14 mouse cellular contexts compared by ENCODE assay signal in the genomic region with DNA sequence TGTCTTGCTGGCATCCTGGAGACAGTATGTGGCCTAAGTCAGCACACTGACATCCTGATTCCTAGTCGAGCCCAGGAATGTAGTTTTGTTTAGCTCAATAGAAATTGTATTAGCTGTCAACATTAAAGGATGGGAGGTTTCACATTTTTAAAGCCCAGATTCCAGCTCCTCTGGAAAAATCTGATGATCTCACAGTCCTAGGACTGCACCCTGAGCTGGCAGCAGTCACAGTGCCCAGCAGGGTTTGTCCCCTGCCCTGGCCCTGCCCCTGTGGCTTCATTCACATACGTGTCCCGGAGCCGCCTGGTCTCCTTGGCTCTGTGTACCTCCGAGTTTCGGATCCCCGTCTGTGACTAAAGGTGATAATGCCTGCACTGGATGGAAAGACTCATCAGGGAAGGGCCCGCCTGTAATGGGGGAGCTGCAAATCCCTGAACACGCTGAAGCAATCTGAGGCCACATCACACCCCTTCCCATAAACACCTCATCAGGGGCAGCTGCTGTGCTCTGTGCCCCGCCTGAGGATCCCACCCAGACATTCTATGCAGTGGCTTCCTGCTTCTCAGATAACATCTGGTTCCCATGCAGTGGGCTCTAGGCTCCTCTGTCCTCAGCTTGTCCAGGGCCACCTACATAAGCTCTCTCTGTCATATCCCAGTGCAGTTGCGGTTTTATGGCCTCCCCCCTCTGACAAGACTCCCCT. TPM values are rescaled to one million over a fixed set of nuclear protein-coding genes. Genes with fewer than 3 reads are reported as not detected.
A peak's percentile ranks its signal among the peaks of the same experiment; 100 is the strongest.
DNase-seq lines count a peak whose midpoint lies in the region; ATAC-seq and TF ChIP-seq lines count a peak whose summit lies in the region.
"Had no signal": no experiment of that assay in that cellular context is flagged by ENCODE, and none has a peak within 500 bp of the region (broad histone marks: within the 10 kb centered on the region; RNA-seq: fewer than 3 reads in every experiment).

No protein-coding gene starts in this region.

- no peaks in the 10 kb centered on the region for H3K36me3 ChIP-seq in lung, embryonic 15.5 days
- no peaks in the 10 kb centered on the region for H3K36me3 ChIP-seq in stomach, embryonic 14.5 days (ENCODE audit: control insufficient read depth, insufficient read depth, low read length)
- H3K36me3 ChIP-seq: hindbrain, embryonic 15.5 days; kidney, embryonic 15.5 days; midbrain, embryonic 12.5 days had no signal

- H3K9me3 ChIP-seq in lung, embryonic 15.5 days, result no peaks in the 10 kb centered on the region
- peaks cover 3% of the 10 kb centered on the region; the same call in 1 of the 2 replicates for H3K9me3 ChIP-seq in stomach, embryonic 14.5 days (ENCODE audit: control insufficient read depth, low read depth, low read length)
- H3K9me3 ChIP-seq: hindbrain, embryonic 15.5 days had no signal

- H3K27ac ChIP-seq in lung, embryonic 15.5 days, result peak overlapping the region; percentile 70
- peak overlapping the region; percentile 94 for H3K27ac ChIP-seq in brown adipose tissue, adult 24 weeks (replicated peaks; ENCODE audit: low read depth, low read length)
- peak overlapping the region; percentile 63 for H3K27ac ChIP-seq in embryonic fibroblast, embryonic 13.5 days (ENCODE audit: insufficient read depth, low read length)
- no peak overlapping the region for H3K27ac ChIP-seq in stomach, embryonic 14.5 days (ENCODE audit: low read length)
- H3K27ac ChIP-seq: hindbrain, embryonic 15.5 days; kidney, embryonic 15.5 days; layer of hippocampus, adult 2 months; midbrain, embryonic 12.5 days had no signal

- no peaks in the 10 kb centered on the region for H3K27me3 ChIP-seq in lung, embryonic 15.5 days
- H3K27me3 ChIP-seq in stomach, embryonic 14.5 days (ENCODE audit: control insufficient read depth, insufficient read depth, low read length), result no peaks in the 10 kb centered on the region
- H3K27me3 ChIP-seq: hindbrain, embryonic 15.5 days; kidney, embryonic 15.5 days had no signal

- peaks cover 19% of the 10 kb centered on the region for H3K4me1 ChIP-seq in lung, embryonic 15.5 days
- peaks cover 10% of the 10 kb centered on the region for H3K4me1 ChIP-seq in brown adipose tissue, adult 24 weeks (ENCODE audit: control insufficient read depth, insufficient read depth, insufficient read length, low read length)
- H3K4me1 ChIP-seq in embryonic fibroblast, embryonic 13.5 days (ENCODE audit: control insufficient read depth, insufficient read depth, low read length), result peaks cover 12% of the 10 kb centered on the region
- peaks cover 3% of the 10 kb centered on the region; the same call in 1 of the 2 replicates for H3K4me1 ChIP-seq in stomach, embryonic 14.5 days (ENCODE audit: control insufficient read depth, insufficient read depth, low read length)
- H3K4me1 ChIP-seq: hindbrain, embryonic 15.5 days; midbrain, embryonic 12.5 days had no signal

- ATAC-seq in lung, embryonic 15.5 days (ENCODE audit: borderline replicate concordance, extremely low read depth, low FRiP score, low TSS enrichment), result peak; percentile 81
- ATAC-seq in stomach, embryonic 14.5 days (ENCODE audit: insufficient number of reproducible peaks, insufficient read depth, low FRiP score, low read depth), result peak; percentile 43; the same call in 1 of the 2 replicates
- ATAC-seq in cerebellum, adult (ENCODE audit: insufficient number of reproducible peaks, low FRiP score, low TSS enrichment), result no peak

- no peak for TF ChIP-seq CTCF in embryonic fibroblast, embryonic 13.5 days (IDR thresholded peaks at IDR 0.05; ENCODE audit: borderline replicate concordance, insufficient read depth, low read length)

- TF ChIP-seq POLR2A in embryonic fibroblast, embryonic 13.5 days (IDR thresholded peaks at IDR 0.05; ENCODE audit: low read depth, low read length), result no peak

- no peak overlapping the region for H3K9ac ChIP-seq in lung, embryonic 15.5 days
- H3K9ac ChIP-seq in stomach, embryonic 14.5 days (replicated peaks; ENCODE audit: low read depth, low read length), result no peak overlapping the region
- H3K9ac ChIP-seq: hindbrain, embryonic 15.5 days; kidney, embryonic 15.5 days; midbrain, embryonic 12.5 days had no signal

- no peak overlapping the region for H3K4me2 ChIP-seq in lung, embryonic 15.5 days
- no peak overlapping the region for H3K4me2 ChIP-seq in stomach, embryonic 14.5 days (replicated peaks; ENCODE audit: low read depth, low read length)
- H3K4me2 ChIP-seq: hindbrain, embryonic 15.5 days; kidney, embryonic 15.5 days; midbrain, embryonic 12.5 days had no signal

- no peak for DNase-seq in lung, postnatal 36 days
- DNase-seq in layer of hippocampus, postnatal 36 days, result no peak
- DNase-seq: adrenal gland, adult 8-10 months; cerebellum, postnatal 25 days; right cerebral cortex, postnatal 14 days had no signal

- WGBS in lung, embryonic 15.5 days, result 24% methylated on average over 11 of the region's 11 CpGs
- WGBS in stomach, embryonic 14.5 days, result 47% methylated on average over 11 of the region's 11 CpGs

- no peak overlapping the region for H3K4me3 ChIP-seq in lung, embryonic 15.5 days
- H3K4me3 ChIP-seq in brown adipose tissue, adult 24 weeks (ENCODE audit: insufficient read depth, low read depth, low read length), result no peak overlapping the region
- H3K4me3 ChIP-seq in embryonic fibroblast, embryonic 13.5 days (ENCODE audit: insufficient read depth, low read length), result no peak overlapping the region
- no peak overlapping the region for H3K4me3 ChIP-seq in stomach, embryonic 14.5 days (ENCODE audit: low read depth, low read length)
- H3K4me3 ChIP-seq: hindbrain, embryonic 15.5 days; kidney, embryonic 15.5 days; layer of hippocampus, adult 2 months; midbrain, embryonic 12.5 days had no signal

RNA-seq across cellular contexts. Expression of gene Prelp, which starts 20.1 kb away (rescaled TPM):
- 17.1 and 19.6 TPM in 2 replicates for polyA plus RNA-seq in lung, embryonic 15.5 days (2015; fragmentation: Nextera tagmentation; extraction: Ambion mirVana)
- polyA plus RNA-seq in brown adipose tissue, adult 24 weeks (2012; ENCODE audit: insufficient read depth, insufficient read length, missing spikeins), result 237 and 366 TPM in 2 replicates
- 28.4 and 42.1 TPM in 2 replicates for polyA plus RNA-seq in embryonic fibroblast, embryonic 13.5 days (2011; ENCODE audit: insufficient read length, low read depth, missing spikeins)
- 0.91 and 1.6 TPM in 2 replicates for polyA plus RNA-seq in stomach, embryonic 14.5 days (2014; fragmentation: Nextera tagmentation; extraction: Ambion mirVana)
- 10 to 100 TPM; 11.8 to 12.8 TPM for total RNA-seq in layer of hippocampus, postnatal 36 days (2021)

RNA-seq across cellular contexts. Expression of gene Optc, which starts 33.5 kb away (rescaled TPM):
- 0.67 and 0.81 TPM in 2 replicates for polyA plus RNA-seq in lung, embryonic 15.5 days (2015; fragmentation: Nextera tagmentation; extraction: Ambion mirVana)
- polyA plus RNA-seq in brown adipose tissue, adult 24 weeks (2012; ENCODE audit: insufficient read depth, insufficient read length, missing spikeins), result not detected in 2 replicates
- 4.3 and 7.0 TPM in 2 replicates for polyA plus RNA-seq in embryonic fibroblast, embryonic 13.5 days (2011; ENCODE audit: insufficient read length, low read depth, missing spikeins)
- polyA plus RNA-seq in stomach, embryonic 14.5 days (2014; fragmentation: Nextera tagmentation; extraction: Ambion mirVana), result 1.8 and 2.1 TPM in 2 replicates
- total RNA-seq in layer of hippocampus, postnatal 36 days (2021), result under 1 TPM in 1 of 2 experiments, not detected in 1; 0.40 TPM
